Mouse (Mus musculus) gastrocnemius, postnatal 36 days (tissue): ENCODE measurements around the gene Pitpnm1. TPM values are rescaled to one million over a fixed set of nuclear protein-coding genes. Genes with fewer than 3 reads are reported as not detected.
"Not testable (repeated sequence)": the region's sequence is repeated elsewhere in the genome, so short reads cannot be mapped to it uniquely, and the experiment has no call there.

ENCODE experiments used
- DNase-seq, 2 experiments: peaks; one replicate each; pipeline ENCODE4 v3.0.0; 2022
- intact Hi-C: fragments of 180-260 bp; cut with DNase I; formaldehyde crosslinking; loops from one replicate; pipeline ENCODE4 v1.15.1; 2025
- total RNA-seq, 2 experiments: library from RNA; stranded (reverse); gene quantifications; 2 replicates each; pipeline ENCODE4 v1.2.3; 2021

Pitpnm1 gene
- total RNA-seq, 2 experiments from 2014 or later, result 3.8 to 4.0 TPM

DNA sequence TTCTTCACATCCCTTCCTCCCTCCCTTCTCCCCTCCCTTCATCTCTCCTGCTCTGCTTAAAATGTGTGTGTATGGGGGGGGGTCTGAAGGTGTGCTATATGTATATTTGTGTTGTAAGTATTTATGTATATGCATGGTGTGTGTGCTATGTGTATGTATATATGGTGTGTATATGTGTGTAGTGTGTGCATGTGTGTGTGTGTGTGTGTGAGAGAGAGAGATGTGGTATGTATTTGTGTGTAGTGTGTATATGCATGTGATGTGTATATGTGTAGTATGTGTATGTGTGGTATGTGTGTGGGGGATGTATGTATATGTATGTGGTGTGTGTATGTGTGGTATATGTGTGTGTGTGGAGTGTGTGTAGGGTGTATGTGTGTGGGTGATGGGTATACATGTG is 32.9 kb upstream of the Pitpnm1 start:
- no peak for DNase-seq
- intact Hi-C loops, result no loop called here

DNA sequence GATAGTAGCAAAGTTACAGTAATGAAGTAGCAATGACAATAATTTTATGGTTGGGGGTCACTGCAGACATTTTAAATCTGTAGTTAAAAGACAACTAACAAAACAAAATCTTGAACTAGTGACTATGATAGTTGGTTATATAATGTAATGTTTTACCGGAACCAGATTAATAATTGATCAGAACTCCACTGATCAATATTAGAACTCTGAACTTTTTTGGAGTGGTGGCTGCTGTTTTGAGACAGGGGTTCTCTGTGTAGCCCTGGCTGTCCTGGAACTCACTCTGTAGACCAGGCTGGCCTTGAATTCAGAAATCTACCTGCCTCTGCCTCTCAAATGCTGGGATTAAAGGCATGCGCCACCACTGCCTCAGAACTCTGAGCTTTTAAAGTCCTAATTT is 31.6 kb upstream of the Pitpnm1 start:
- intact Hi-C loops, DNase-seq: not testable (repeated sequence)

GRCm38 (mm10) chr19:4068717-4069410 is 30.9 kb upstream of the Pitpnm1 start:
- intact Hi-C loops, result no loop called here
- DNase-seq, result no peak

- intact Hi-C loops, result no loop called here
- DNase-seq, result no peak
Observed at GRCm38 (mm10) chr19:4070311-4070710, 29.5 kb upstream of the Pitpnm1 start.

DNA sequence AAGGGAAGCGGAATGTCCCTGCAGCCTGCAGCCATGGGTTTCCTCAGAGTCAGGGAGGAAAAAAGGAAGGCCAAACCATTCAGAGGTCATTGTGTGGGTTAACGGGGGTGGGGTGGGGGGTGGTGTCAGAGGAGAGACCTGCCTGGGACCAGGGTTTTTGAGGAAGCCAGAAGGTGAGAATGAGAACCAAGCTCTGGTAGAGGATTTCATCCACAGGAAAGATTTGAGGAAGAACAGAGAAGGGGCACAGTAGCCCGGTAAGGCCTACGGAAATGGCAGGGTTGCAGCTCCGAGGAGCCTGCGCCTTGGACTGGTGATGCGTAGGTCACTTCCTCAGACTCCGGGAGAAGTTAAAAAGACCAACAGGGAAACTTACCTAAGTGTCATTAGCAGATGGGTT is 29.0 kb upstream of the Pitpnm1 start:
- intact Hi-C loops, result no loop called here
- DNase-seq, result no peak

DNA sequence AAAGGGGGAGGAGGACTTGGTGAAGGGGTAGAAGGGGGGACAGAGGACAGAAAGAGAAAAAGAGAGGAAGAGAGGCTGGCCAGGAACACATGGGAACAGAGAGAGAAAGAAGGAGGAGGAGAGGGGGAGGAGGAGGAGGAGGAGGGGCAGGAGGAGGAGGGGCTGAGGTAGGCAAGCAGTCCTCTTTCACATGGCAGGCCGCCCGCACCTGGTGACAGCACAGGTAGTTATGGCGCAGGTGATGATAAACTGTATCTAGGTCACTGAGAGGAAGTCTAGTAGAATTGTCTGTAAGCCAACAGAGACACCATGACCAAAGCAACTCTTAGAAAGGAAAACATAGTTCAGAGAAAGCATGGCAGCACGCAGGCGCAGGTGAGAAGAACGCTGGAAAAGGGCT is 28.4 kb upstream of the Pitpnm1 start:
- no peak for DNase-seq
- intact Hi-C loops, result no loop called here

- no peak for DNase-seq
- intact Hi-C loops, result no loop called here
Observed at GRCm38 (mm10) chr19:4072706-4073424, 26.9 kb upstream of the Pitpnm1 start.

GRCm38 (mm10) chr19:4075531-4075930 is 24.3 kb upstream of the Pitpnm1 start:
- intact Hi-C loops, result no loop called here
- no peak for DNase-seq

DNA sequence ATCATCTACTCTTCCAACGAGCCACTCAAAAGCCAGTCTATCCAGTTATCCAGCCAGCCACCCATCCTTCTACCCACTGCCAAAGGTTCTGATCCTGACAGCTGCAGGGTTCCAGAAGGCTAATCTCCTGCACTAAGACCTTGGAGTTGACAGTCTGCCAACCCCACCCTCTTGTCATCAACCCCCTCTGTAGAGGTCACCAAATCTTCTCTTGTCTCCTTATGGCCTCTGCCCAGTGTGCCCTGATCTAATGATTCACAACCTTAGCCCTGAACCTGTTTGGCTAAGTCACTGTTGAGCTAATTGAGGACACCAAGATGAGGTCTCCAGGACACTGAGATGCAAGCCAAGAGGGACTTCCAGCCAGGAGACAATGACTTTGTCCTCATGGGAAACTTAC is 20.2 kb upstream of the Pitpnm1 start:
- intact Hi-C loops, result loop anchor here (2.0 kb wide), 1 partner anchor 51 kb away; no protein-coding TSS in a partner anchor
- DNase-seq, result no peak

DNA sequence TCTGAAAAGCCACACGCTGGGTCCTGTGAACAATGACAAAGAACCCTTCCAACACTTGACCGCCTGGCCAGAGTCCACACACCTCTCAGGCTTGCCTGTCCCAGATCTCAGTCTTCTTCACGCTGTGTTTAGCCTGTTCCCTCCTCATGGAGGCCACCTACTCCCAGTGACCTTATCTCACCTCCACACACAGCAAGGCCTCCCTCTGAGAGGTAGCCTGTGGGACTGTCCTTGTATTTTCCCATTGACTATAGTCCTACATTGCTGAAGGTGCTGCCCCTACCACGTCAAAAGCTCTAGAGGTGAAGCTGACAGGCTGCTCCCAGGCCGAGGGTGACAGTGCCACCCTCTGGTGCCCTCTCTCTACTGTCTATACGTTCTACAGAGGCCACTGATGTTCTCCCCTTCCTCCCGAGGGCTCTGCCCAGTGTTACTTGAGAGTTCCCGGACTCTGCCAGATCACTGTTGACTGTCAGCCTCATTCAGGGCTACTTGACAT is 19.2 kb upstream of the Pitpnm1 start:
- intact Hi-C loops, result no loop called here
- DNase-seq, result no peak

- DNase-seq, result no peak
- intact Hi-C loops, result no loop called here
Observed at GRCm38 (mm10) chr19:4081394-4081793, 18.4 kb upstream of the Pitpnm1 start, which contains the start of gene Cabp2. Gene Cabp2, plus strand, starts transcription at chr19:4081578.

DNA sequence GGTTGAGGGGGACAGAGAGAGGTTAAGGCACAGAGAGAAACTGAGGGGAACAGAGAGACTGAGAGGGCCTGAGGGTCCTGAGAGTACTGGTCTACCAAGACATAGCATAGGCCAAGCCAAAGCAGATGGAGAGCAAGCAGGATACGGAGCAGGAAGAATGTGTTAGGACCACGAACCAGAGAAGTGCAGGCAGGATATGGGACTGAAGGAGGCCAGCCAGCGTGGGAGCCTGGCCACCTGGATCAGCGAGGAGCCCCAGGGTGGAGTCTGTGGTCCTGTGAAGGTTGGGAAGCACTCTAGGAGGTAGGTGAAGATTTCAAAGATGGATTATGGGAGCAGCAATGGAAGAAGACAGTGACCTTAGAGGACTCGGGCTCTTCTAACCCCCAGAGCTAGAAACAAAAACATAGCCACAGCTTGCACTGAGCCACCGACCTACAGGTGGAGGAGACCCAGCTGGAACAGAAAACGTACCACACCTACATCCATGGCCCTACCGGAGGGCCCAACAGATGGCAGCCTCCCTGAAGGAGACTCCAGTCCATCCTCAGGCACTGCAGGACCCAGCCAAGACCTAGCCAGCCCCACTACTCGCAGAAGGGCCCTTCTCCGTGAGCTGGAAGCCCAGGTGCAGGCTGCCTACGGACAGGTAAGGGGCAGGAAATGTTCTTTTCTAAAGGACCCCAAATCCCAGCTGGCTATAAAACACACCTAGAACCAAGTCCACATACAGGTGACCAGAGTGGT is 17.4 kb upstream of the Pitpnm1 start:
- intact Hi-C loops, result no loop called here
- DNase-seq, result no peak

DNA sequence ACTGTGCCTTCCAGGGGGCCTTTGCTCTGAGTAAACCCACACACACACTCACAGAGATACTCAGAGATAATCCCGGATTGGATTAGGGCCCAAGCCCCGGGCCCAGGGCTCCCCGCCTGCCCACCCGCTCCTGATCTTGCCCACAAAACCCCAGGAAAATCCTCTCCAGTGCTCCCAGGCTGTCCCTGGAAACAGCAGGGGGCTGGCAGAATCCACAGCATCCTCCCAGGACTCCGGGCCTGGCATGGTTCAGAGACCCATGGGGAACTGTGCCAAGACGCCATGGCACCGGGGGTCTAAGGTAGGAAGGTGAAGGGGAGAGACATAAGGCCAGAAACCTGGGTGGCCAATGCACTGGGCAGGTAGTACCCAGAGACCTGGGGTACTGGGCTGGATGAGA is 16.5 kb upstream of the Pitpnm1 start:
- intact Hi-C loops, result no loop called here
- no peak for DNase-seq

GRCm38 (mm10) chr19:4083826-4084225 is 16.0 kb upstream of the Pitpnm1 start:
- DNase-seq, result no peak
- intact Hi-C loops, result no loop called here

DNA sequence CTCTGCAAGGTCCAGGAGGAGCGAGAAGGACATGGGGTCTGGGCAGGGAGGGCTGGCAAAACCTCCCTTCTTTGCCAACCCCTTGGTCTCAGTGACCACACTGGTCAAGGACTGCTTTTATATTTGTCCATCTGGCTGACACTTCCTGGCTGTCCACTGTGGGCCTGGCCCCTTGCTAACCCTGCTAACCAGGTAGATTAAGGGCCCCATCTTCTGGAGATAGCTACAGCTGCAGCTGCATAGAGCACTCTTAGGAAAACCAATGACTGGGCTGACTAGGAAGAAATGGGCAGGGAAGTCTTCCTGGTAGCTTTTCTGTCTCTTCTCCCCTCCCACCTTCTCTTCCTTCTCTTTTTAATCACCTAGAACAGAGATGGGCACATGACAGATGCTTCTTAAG is 14.8 kb upstream of the Pitpnm1 start:
- intact Hi-C loops, result no loop called here
- DNase-seq, result no peak

DNA sequence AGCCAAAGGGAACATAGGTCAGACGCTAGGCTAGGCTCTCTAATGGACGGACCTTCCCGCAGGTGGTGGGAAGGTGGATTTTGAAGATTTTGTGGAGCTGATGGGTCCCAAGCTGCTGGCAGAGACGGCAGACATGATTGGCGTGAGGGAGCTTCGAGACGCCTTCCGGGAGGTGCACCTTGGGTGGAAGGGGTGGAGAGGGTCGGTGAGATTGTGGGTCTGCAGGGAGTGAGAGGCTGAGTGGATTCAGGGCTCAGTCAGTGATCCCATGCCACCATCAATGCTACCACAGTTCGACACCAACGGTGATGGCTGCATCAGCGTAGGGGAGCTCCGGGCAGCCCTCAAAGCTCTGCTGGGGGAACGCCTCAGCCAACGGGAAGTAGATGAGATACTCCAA is 13.6 kb upstream of the Pitpnm1 start:
- intact Hi-C loops, result no loop called here
- no peak for DNase-seq

DNA sequence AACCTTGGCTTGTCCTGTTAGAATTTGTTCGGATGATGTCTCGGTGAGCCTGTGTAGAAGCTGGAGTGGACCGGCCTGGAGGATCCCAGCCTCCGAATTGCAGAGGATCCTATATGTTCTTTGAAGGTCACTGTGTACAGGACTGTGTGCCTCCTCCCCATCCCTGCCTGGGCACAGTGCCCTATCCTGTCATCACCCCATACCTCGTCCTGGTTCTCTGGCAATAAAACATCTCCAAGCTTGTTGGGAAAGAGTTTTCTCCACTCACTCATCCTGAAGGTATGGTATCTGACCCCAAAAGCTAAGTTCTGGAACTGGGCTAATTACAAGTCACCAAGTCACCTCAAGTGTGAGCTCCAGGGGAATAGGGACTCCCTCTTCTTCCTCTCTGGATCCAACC is 12.7 kb upstream of the Pitpnm1 start:
- intact Hi-C loops, result no loop called here
- no peak for DNase-seq

DNA sequence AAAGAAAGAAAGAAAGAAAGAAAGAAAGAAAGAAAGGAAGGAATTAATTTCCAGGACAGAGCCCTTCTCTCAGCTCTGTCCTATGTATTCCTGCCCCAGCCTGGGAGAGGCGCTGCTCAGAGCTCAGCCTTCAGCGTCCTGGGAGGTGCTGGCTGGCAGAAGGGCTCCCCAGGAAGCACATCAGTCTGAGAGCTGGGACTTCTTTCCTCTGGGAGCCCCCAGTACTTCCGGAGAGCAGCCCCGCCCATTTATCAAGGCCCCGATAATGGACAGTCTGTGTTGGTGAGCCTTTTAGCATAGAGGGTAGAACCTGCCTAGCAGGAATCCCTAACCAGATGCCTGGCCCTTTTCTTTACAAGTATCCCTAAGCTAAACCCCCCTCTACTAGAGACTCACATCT is 11.7 kb upstream of the Pitpnm1 start:
- intact Hi-C loops, result no loop called here
- no peak for DNase-seq

- DNase-seq, result no peak
- intact Hi-C loops, result no loop called here
Observed at GRCm38 (mm10) chr19:4089128-4089527, 10.7 kb upstream of the Pitpnm1 start.

- intact Hi-C loops, result no loop called here
- no peak for DNase-seq
Observed at GRCm38 (mm10) chr19:4090446-4090845, 9.4 kb upstream of the Pitpnm1 start.

- intact Hi-C loops, result no loop called here
- DNase-seq, result no peak
Observed at GRCm38 (mm10) chr19:4091383-4091782, 8.4 kb upstream of the Pitpnm1 start.
